Mouse (Mus musculus) mammary gland, adult 2 months (tissue): ENCODE measurements around the gene Ammecr1. TPM values are rescaled to one million over a fixed set of nuclear protein-coding genes. Genes with fewer than 3 reads are reported as not detected.

Experiments used
- polyA plus RNA-seq: library from polyadenylated mRNA; depleted of rRNA; stranded (reverse); fragments of >200 nt; gene quantifications from 2 replicates; pipeline ENCODE4 v1.2.3, GENCODE M21; 2012; ENCODE audit warnings: low replicate concordance; rRNA removed

The Ammecr1 gene
- polyA plus RNA-seq, result 0.92 and 1.2 TPM in 2 replicates

DNA sequence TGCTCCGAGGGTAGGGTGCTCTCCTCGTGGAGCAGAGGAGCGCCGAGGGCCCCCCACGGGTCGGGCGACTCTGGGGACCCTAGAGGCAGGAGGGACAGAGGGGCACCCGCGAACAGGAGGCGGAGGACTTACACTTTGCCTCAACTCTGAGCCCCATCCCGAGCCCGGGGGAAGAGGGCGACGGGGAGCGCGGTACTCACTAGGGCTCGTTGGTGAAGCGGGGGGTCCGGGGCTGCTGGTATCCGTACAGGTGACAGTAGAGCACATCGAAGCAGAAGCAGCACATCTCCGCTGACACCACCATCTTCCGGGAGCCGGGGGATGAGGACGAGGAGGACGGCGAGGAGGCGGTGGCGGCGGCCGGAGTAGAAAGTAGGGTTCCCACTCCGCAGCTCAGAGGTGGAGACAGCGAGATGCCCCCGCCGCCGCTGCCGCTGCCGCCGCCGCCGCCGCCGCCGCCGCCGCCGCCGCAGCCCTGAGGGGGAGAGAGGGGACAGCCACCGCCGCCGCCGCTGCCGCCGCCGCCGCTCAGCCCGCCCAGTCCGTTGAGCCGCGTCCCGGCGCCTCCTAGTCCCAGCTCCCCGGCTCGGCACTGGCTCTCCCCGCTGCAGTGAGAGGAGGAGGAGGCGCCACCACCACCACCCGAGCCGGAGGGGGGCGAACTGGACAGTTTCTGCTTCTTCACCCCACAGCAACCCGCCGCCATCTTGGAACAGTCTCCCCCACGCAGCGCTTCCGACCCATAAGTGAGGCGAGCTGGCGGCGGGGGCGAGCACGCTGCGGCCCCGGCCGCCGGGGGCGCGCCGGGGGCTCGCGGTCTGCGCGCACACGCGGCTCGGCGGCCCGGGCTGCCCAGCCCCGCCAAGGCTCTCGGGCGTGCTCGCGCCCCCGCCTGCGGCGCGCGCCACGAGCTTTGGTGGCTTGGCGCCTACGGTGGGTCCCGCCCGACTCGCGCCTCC lies at the start of gene Ammecr1:
TSS of gene Ammecr1 (minus strand) at position 721 of the 959 bp plus-strand sequence.

Other genes with a start within 250 kb of the Ammecr1 start
- 0.12 and 0.42 TPM in 2 replicates for gene Rtl9, start 132.9 kb upstream of the Ammecr1 start, polyA plus RNA-seq